In genomic region chr6:34638667-34639066, GRCm38 (mm10) we compare ENCODE assay signal across 10 mouse cellular contexts. TPM values are rescaled to one million over a fixed set of nuclear protein-coding genes. Genes with fewer than 3 reads are reported as not detected.
DNase-seq lines count a peak whose midpoint lies in the region; ATAC-seq and TF ChIP-seq lines count a peak whose summit lies in the region.
"Had no signal": no experiment of that assay in that cellular context is flagged by ENCODE, and none has a peak within 500 bp of the region (broad histone marks: within the 10 kb centered on the region; RNA-seq: fewer than 3 reads in every experiment).

No protein-coding gene starts in this region.

- no peak for TF ChIP-seq CTCF in lung, embryonic 14.5 days (IDR thresholded peaks at IDR 0.05; ENCODE audit: low read depth)

- DNase-seq in cerebellum, postnatal 10 days = peak; percentile 51 to 65
- DNase-seq in cerebellum, adult 9-10 months = no peak
- DNase-seq in lung, embryonic 14.5 days = peak; percentile 67
- no peak for DNase-seq in lung, postnatal 4 days
- DNase-seq in kidney, postnatal 10 days = peak; percentile 77
- DNase-seq in right cerebral cortex, postnatal 14 days = no peak
- DNase-seq in frontal cortex, postnatal 14 days (ENCODE audit: low spot score in 2 of 2) = no peak
- DNase-seq: layer of hippocampus, adult 9-11 months had no signal

- peaks cover 21% of the 10 kb centered on the region for H3K4me1 ChIP-seq in lung, embryonic 14.5 days (ENCODE audit: insufficient read depth)
- peaks cover 37% of the 10 kb centered on the region for H3K4me1 ChIP-seq in embryonic facial prominence, embryonic 12.5 days

- H3K4me2 ChIP-seq in lung, embryonic 14.5 days = no peak overlapping the region
- no peak overlapping the region for H3K4me2 ChIP-seq in embryonic facial prominence, embryonic 12.5 days (replicated peaks)

- H3K4me3 ChIP-seq in lung, embryonic 14.5 days (ENCODE audit: low read depth, low read length) = no peak overlapping the region
- H3K4me3 ChIP-seq in embryonic facial prominence, embryonic 12.5 days = no peak overlapping the region

- ATAC-seq in lung, embryonic 14.5 days (ENCODE audit: insufficient read depth) = no peak
- no peak for ATAC-seq in embryonic facial prominence, embryonic 12.5 days (ENCODE audit: insufficient number of reproducible peaks, insufficient read depth, low FRiP score, low TSS enrichment)

- no peaks in the 10 kb centered on the region for H3K9me3 ChIP-seq in lung, embryonic 14.5 days (ENCODE audit: low read depth, low read length)
- H3K9me3 ChIP-seq in embryonic facial prominence, embryonic 12.5 days = no peaks in the 10 kb centered on the region

- H3K27ac ChIP-seq in lung, embryonic 14.5 days (ENCODE audit: low read depth) = peak overlapping the region; percentile 22; the same call in 1 of the 2 replicates
- H3K27ac ChIP-seq in embryonic facial prominence, embryonic 12.5 days = peak overlapping the region; percentile 87
- H3K27ac ChIP-seq: macrophage had no signal

- H3K36me3 ChIP-seq in lung, embryonic 14.5 days (ENCODE audit: insufficient read depth) = no peaks in the 10 kb centered on the region
- H3K36me3 ChIP-seq in embryonic facial prominence, embryonic 12.5 days = no peaks in the 10 kb centered on the region

- 15% methylated on average over 2 of the region's 2 CpGs for WGBS in lung, embryonic 14.5 days
- WGBS in embryonic facial prominence, embryonic 12.5 days = 14% methylated on average over 2 of the region's 2 CpGs

- H3K27me3 ChIP-seq in lung, embryonic 14.5 days (ENCODE audit: insufficient read depth, low read length) = no peaks in the 10 kb centered on the region
- no peaks in the 10 kb centered on the region for H3K27me3 ChIP-seq in embryonic facial prominence, embryonic 12.5 days

- H3K9ac ChIP-seq in lung, embryonic 14.5 days = no peak overlapping the region
- H3K9ac ChIP-seq in embryonic facial prominence, embryonic 12.5 days = no peak overlapping the region

RNA-seq across cellular contexts. Expression of gene Cald1, which starts 40.4 kb away (rescaled TPM):
- polyA plus RNA-seq in lung, embryonic 14.5 days (2014; fragmentation: Nextera tagmentation; extraction: Ambion mirVana) = 283 and 297 TPM in 2 replicates
- polyA plus RNA-seq in embryonic facial prominence, embryonic 12.5 days (2016; fragmentation: Nextera tagmentation; extraction: Ambion mirVana) = 342 and 370 TPM in 2 replicates

Comparison
In these comparisons a context has a peak if more than half of its experiments do, and no peak if none do; other contexts are left out.
1. DNase-seq: peak in cerebellum, postnatal 10 days (2 of 2), lung, embryonic 14.5 days (single experiment) and kidney, postnatal 10 days (single experiment); none in cerebellum, adult 9-10 months (single experiment), lung, postnatal 4 days (0 of 2), right cerebral cortex, postnatal 14 days (single experiment) and frontal cortex, postnatal 14 days (0 of 2).